Mouse (Mus musculus) kidney, postnatal 10 days (tissue): Measurements from ENCODE around the gene Ttll4.
A peak's percentile ranks its signal among the peaks of the same experiment; 100 is the strongest.

Experiments
- DNase-seq: peaks from one replicate; pipeline ENCODE4 v3.0.0; 2021; ENCODE audit warnings: mixed read lengths

Gene Ttll4

GRCm38 (mm10) chr1:74661448-74662195 is at the start of gene Ttll4:
Gene Ttll4, plus strand, starts transcription at chr1:74661745.
- DNase-seq = peak; percentile 98

GRCm38 (mm10) chr1:74624183-74624582 is 37.4 kb upstream of the Ttll4 start:
- DNase-seq = no peak

GRCm38 (mm10) chr1:74626076-74626475 is 35.5 kb upstream of the Ttll4 start:
- no peak for DNase-seq

- DNase-seq = peak; percentile 24
Observed at GRCm38 (mm10) chr1:74628001-74628400, 33.5 kb upstream of the Ttll4 start.

- no peak for DNase-seq
Observed at GRCm38 (mm10) chr1:74632734-74633133, 28.8 kb upstream of the Ttll4 start.

- DNase-seq = no peak
Observed at GRCm38 (mm10) chr1:74643524-74643923, 18.0 kb upstream of the Ttll4 start.

- DNase-seq = peak; percentile 32
Observed at GRCm38 (mm10) chr1:74643926-74644325, 17.6 kb upstream of the Ttll4 start.

GRCm38 (mm10) chr1:74662253-74662865 is 814 bp downstream of the Ttll4 start:
- DNase-seq = no peak

- no peak for DNase-seq
Observed at GRCm38 (mm10) chr1:74665153-74665552, 3.6 kb downstream of the Ttll4 start.

- no peak for DNase-seq
Observed at GRCm38 (mm10) chr1:74668371-74668770, 6.8 kb downstream of the Ttll4 start.

- no peak for DNase-seq
Observed at GRCm38 (mm10) chr1:74672731-74673130, 11.2 kb downstream of the Ttll4 start.

- DNase-seq = no peak
Observed at GRCm38 (mm10) chr1:74676863-74677262, 15.3 kb downstream of the Ttll4 start.

GRCm38 (mm10) chr1:74677843-74678242 is 16.3 kb downstream of the Ttll4 start:
- no peak for DNase-seq

- DNase-seq = no peak
Observed at GRCm38 (mm10) chr1:74687131-74687530, 25.6 kb downstream of the Ttll4 start.

GRCm38 (mm10) chr1:74693891-74694583 is 32.5 kb downstream of the Ttll4 start:
- no peak for DNase-seq

GRCm38 (mm10) chr1:74695836-74696235 is 34.3 kb downstream of the Ttll4 start:
- no peak for DNase-seq

- DNase-seq = no peak
Observed at GRCm38 (mm10) chr1:74697416-74697815, 35.9 kb downstream of the Ttll4 start.

GRCm38 (mm10) chr1:74698353-74698752 is 36.8 kb downstream of the Ttll4 start:
- no peak for DNase-seq

- DNase-seq = no peak
Observed at GRCm38 (mm10) chr1:74698791-74699190, 37.2 kb downstream of the Ttll4 start.

- DNase-seq = no peak
Observed at GRCm38 (mm10) chr1:74702142-74702553, 40.6 kb downstream of the Ttll4 start.

- DNase-seq = no peak
Observed at GRCm38 (mm10) chr1:74704156-74704555, 42.6 kb downstream of the Ttll4 start.

- peak; percentile 63 for DNase-seq
Observed at GRCm38 (mm10) chr1:74705016-74705415, 43.5 kb downstream of the Ttll4 start.

- no peak for DNase-seq
Observed at GRCm38 (mm10) chr1:74709566-74709965, 48.0 kb downstream of the Ttll4 start.

- no peak for DNase-seq
Observed at GRCm38 (mm10) chr1:74712046-74712445, 50.5 kb downstream of the Ttll4 start.
